Mouse (Mus musculus): Measurements from ENCODE around the gene Atad1.

- TF ChIP-seq POLR2A (IDR thresholded peaks at IDR 0.05; ENCODE audit: insufficient read depth, low read length) (no peak), CTCF (IDR thresholded peaks at IDR 0.05; ENCODE audit: low read depth, low read length) (no peak), EP300 (IDR thresholded peaks at IDR 0.05; ENCODE audit: insufficient read depth, low read depth, low read length) (no peak)
These were observed 112.7 kb downstream of the Atad1 start for GRCm38 (mm10) chr19:32626768-32627331.
